Mouse (Mus musculus) stomach, postnatal 0 days (tissue): ENCODE measurements at regions not wholly inside any gene's neighbourhood (a gene's known extent, or its start where the extent isn't known, plus 50 kb on each side); places are given as distances from the start of the nearest gene placed in this dataset.

Source experiments
- ATAC-seq: fragments of 200-750 bp; cut with Nextera tagmentation; 2 replicates; pipeline ENCODE4 v1.8.0; 2017; ENCODE audit not compliant: low FRiP score, low TSS enrichment
- DNase-seq: peaks from one replicate; pipeline ENCODE4 v3.0.0-alpha.2; 2016; ENCODE audit warnings: low spot score
- H3K27ac ChIP-seq: fragments of 300-500 bp; sonication (generic); replicated peaks from 2 replicates; pipeline ENCODE4 v1.5.1; 2014; ENCODE audit warnings: mild to moderate bottlenecking, control low read depth
- H3K27me3 ChIP-seq: fragments of 300-500 bp; sonication (generic); 2 replicates; pipeline ENCODE4 v1.6.1; 2014; ENCODE audit warnings: low read length; ENCODE audit not compliant: control insufficient read depth, insufficient read depth
- H3K36me3 ChIP-seq: fragments of 300-500 bp; sonication (generic); 2 replicates; pipeline ENCODE4 v1.6.1; 2014; ENCODE audit warnings: low read length, mixed read lengths; ENCODE audit not compliant: control insufficient read depth, insufficient read depth
- H3K4me1 ChIP-seq: fragments of 300-500 bp; sonication (generic); replicated peaks from 2 replicates; pipeline ENCODE4 v1.6.1; 2014; ENCODE audit warnings: antibody characterized with exemption; ENCODE audit not compliant: control insufficient read depth, insufficient read depth
- H3K4me2 ChIP-seq: fragments of 300-500 bp; sonication (generic); replicated peaks from 2 replicates; pipeline ENCODE4 v1.6.1; 2014; ENCODE audit warnings: low read depth, mild to moderate bottlenecking, control low read depth, moderate library complexity
- H3K4me3 ChIP-seq: fragments of 300-500 bp; sonication (generic); 2 replicates; pipeline ENCODE4 v1.5.1; 2014; ENCODE audit warnings: low read depth, low read length, control low read depth
- H3K9ac ChIP-seq: fragments of 300-500 bp; sonication (generic); 2 replicates; pipeline ENCODE4 v1.6.1; 2014; ENCODE audit warnings: mild to moderate bottlenecking, low read length, control low read depth, mixed read lengths
- H3K9me3 ChIP-seq: fragments of 300-500 bp; sonication (generic); 2 replicates; pipeline ENCODE4 v1.6.1; 2016; ENCODE audit warnings: low read length; ENCODE audit not compliant: control insufficient read depth
- CTCF ChIP-seq: IDR thresholded peaks from 2 replicates; pipeline ENCODE4 v1.5.1; 2016; ENCODE audit warnings: antibody characterized with exemption, low read depth, mild to moderate bottlenecking, moderate library complexity
- EP300 ChIP-seq: optimal IDR thresholded peaks from 2 replicates; pipeline ENCODE3; 2016; ENCODE audit warnings: antibody characterized with exemption
- WGBS: fragments of 180-500 bp; shearing (Covaris S2); extraction: QIAGEN DNeasy Blood & Tissue Kit; methylation state at CpG from one replicate; pipeline ENCODE4 v1.1.7; 2014; 5-methylcytosine and 5-hydroxymethylcytosine counted together

GRCm38 (mm10) chr13:30074517-30075064 is 61.7 kb upstream of the Mboat1 start:
- 84% methylated on average over 2 of the region's 2 CpGs for WGBS
- TF ChIP-seq EP300 (no peak), CTCF (no peak)
- no peak overlapping the region for H3K9ac ChIP-seq
- H3K27me3 ChIP-seq, result no peaks in the 10 kb centered on the region
- H3K36me3 ChIP-seq, result no peaks in the 10 kb centered on the region
- H3K4me3 ChIP-seq, result no peak overlapping the region
- 0 out of 2 replicates have a peak, but pooled peaks cover 2% of the 10 kb centered on the region for H3K4me1 ChIP-seq
- peak; percentile 57; the same call in 1 of the 2 replicates for ATAC-seq
- no peaks in the 10 kb centered on the region for H3K9me3 ChIP-seq
- H3K27ac ChIP-seq, result no peak overlapping the region
- peak; percentile 38 for DNase-seq
- H3K4me2 ChIP-seq, result no peak overlapping the region

- no peaks in the 10 kb centered on the region for H3K9me3 ChIP-seq
- TF ChIP-seq CTCF (no peak), EP300 (no peak)
- no peaks in the 10 kb centered on the region for H3K36me3 ChIP-seq
- no peak overlapping the region for H3K27ac ChIP-seq
- peak; percentile 61; the same call in 1 of the 2 replicates for ATAC-seq
- no peak overlapping the region for H3K9ac ChIP-seq
- WGBS, result 57% methylated on average over 3 of the region's 3 CpGs
- H3K4me2 ChIP-seq, result no peak overlapping the region
- no peaks in the 10 kb centered on the region for H3K27me3 ChIP-seq
- 0 out of 2 replicates have a peak, but pooled peaks cover 2% of the 10 kb centered on the region for H3K4me1 ChIP-seq
- peak; percentile 30 for DNase-seq
- H3K4me3 ChIP-seq, result no peak overlapping the region
Measured at GRCm38 (mm10) chr13:30074069-30074468, 62.2 kb upstream of the Mboat1 start.

GRCm38 (mm10) chr13:30069397-30069796 is 66.9 kb upstream of the Mboat1 start:
- Histone ChIP-seq H3K36me3 (no peaks in the 10 kb centered on the region), H3K9me3 (no peaks in the 10 kb centered on the region), H3K27me3 (no peaks in the 10 kb centered on the region), H3K9ac (no peak overlapping the region), H3K4me3 (no peak overlapping the region), H3K27ac (no peak overlapping the region), H3K4me1 (0 out of 2 replicates have a peak, but pooled peaks cover 2% of the 10 kb centered on the region), H3K4me2 (no peak overlapping the region)
- no peak for ATAC-seq
- 82% methylated on average over 2 of the region's 2 CpGs for WGBS
- TF ChIP-seq EP300 (no peak), CTCF (no peak)
- no peak for DNase-seq

GRCm38 (mm10) chr13:30067581-30068375 is 68.5 kb upstream of the Mboat1 start:
- Histone ChIP-seq H3K4me1 (no peaks in the 10 kb centered on the region), H3K9ac (no peak overlapping the region), H3K27me3 (no peaks in the 10 kb centered on the region), H3K27ac (no peak overlapping the region), H3K4me2 (no peak overlapping the region), H3K4me3 (no peak overlapping the region), H3K9me3 (no peaks in the 10 kb centered on the region), H3K36me3 (no peaks in the 10 kb centered on the region)
- ATAC-seq, result no peak
- TF ChIP-seq CTCF, result peak; percentile 22
- TF ChIP-seq EP300, result no peak
- no peak for DNase-seq
- WGBS, result 54% methylated on average over 6 of the region's 6 CpGs

- ATAC-seq (no peak), DNase-seq (no peak)
- no peak overlapping the region for H3K9ac ChIP-seq
- no peaks in the 10 kb centered on the region for H3K27me3 ChIP-seq
- TF ChIP-seq EP300, result no peak
- TF ChIP-seq CTCF, result no peak
- WGBS, result 67% methylated on average over 8 of the region's 8 CpGs
- no peak overlapping the region for H3K4me2 ChIP-seq
- H3K4me1 ChIP-seq, result no peaks in the 10 kb centered on the region
- no peak overlapping the region for H3K27ac ChIP-seq
- no peak overlapping the region for H3K4me3 ChIP-seq
- no peaks in the 10 kb centered on the region for H3K9me3 ChIP-seq
- no peaks in the 10 kb centered on the region for H3K36me3 ChIP-seq
Measured at GRCm38 (mm10) chr13:30065520-30065919, 70.8 kb upstream of the Mboat1 start.

- H3K36me3 ChIP-seq, result no peaks in the 10 kb centered on the region
- 84% methylated on average over 3 of the region's 3 CpGs for WGBS
- ATAC-seq (no peak), DNase-seq (no peak)
- H3K4me2 ChIP-seq, result no peak overlapping the region
- no peak overlapping the region for H3K27ac ChIP-seq
- H3K9ac ChIP-seq, result no peak overlapping the region
- TF ChIP-seq CTCF (no peak), EP300 (no peak)
- H3K4me1 ChIP-seq, result no peaks in the 10 kb centered on the region
- H3K27me3 ChIP-seq, result no peaks in the 10 kb centered on the region
- no peak overlapping the region for H3K4me3 ChIP-seq
- H3K9me3 ChIP-seq, result no peaks in the 10 kb centered on the region
Measured at GRCm38 (mm10) chr13:30063741-30064140, 72.5 kb upstream of the Mboat1 start.
